Mouse (Mus musculus) lung, adult 2 months (tissue): Measurements from ENCODE around the gene Sema5b.

Experiments
- CTCF ChIP-seq: fragments of 200-500 bp; IDR thresholded peaks from 2 replicates; pipeline ENCODE4 v1.5.1; 2011; ENCODE audit warnings: mild to moderate bottlenecking, low read length, control low read depth; ENCODE audit not compliant: insufficient read depth
- POLR2A ChIP-seq: fragments of 200-500 bp; IDR thresholded peaks from 2 replicates; pipeline ENCODE4 v1.6.1; 2011; ENCODE audit warnings: low read depth, mild to moderate bottlenecking, control low read depth, low read length, borderline replicate concordance; ENCODE audit errors: extremely low read depth

- TF ChIP-seq CTCF: no peak
- no peak for TF ChIP-seq POLR2A
These were observed 3.3 kb upstream of the Sema5b start for GRCm38 (mm10) chr16:35537651-35538050.
